23 mouse cellular contexts compared by ENCODE assay signal in genomic region chr5:105993066-105993760, GRCm38 (mm10).
DNase-seq lines count a peak whose midpoint lies in the region; ATAC-seq and TF ChIP-seq lines count a peak whose summit lies in the region.
"Had no signal": no experiment of that assay in that cellular context is flagged by ENCODE, and none has a peak within 500 bp of the region (broad histone marks: within the 10 kb centered on the region; RNA-seq: fewer than 3 reads in every experiment).

No protein-coding gene starts in this region.

- WGBS in hindbrain, postnatal 0 days: 47% methylated on average over 15 of the region's 15 CpGs
- WGBS in hindbrain, embryonic 13.5 days: 70% methylated on average over 15 of the region's 15 CpGs

- peak; percentile 70 for ATAC-seq in hindbrain, postnatal 0 days
- no peak for ATAC-seq in hindbrain, embryonic 13.5 days (ENCODE audit: low FRiP score)
- peak; percentile 77 for ATAC-seq in cerebellum, adult (ENCODE audit: insufficient number of reproducible peaks, low FRiP score, low TSS enrichment)
- ATAC-seq: forebrain, embryonic 16.5 days; intestine, postnatal 0 days had no signal

- H3K27ac ChIP-seq in hindbrain, postnatal 0 days: peak overlapping the region; percentile 15; the same call in 1 of the 2 replicates
- no peak overlapping the region for H3K27ac ChIP-seq in hindbrain, embryonic 13.5 days
- H3K27ac ChIP-seq: embryonic facial prominence, embryonic 15.5 days; heart, adult 2 months; kidney, embryonic 15.5 days; liver, embryonic 13.5 days; midbrain, embryonic 12.5 days; neural tube, embryonic 13.5 days had no signal

- H3K4me2 ChIP-seq in hindbrain, postnatal 0 days (ENCODE audit: low read depth, low read length): no peak overlapping the region
- no peak overlapping the region for H3K4me2 ChIP-seq in hindbrain, embryonic 13.5 days
- H3K4me2 ChIP-seq: embryonic facial prominence, embryonic 15.5 days; kidney, embryonic 15.5 days; liver, embryonic 13.5 days; midbrain, embryonic 12.5 days; neural tube, embryonic 13.5 days had no signal

- no peak for TF ChIP-seq CTCF in hindbrain, postnatal 0 days (IDR thresholded peaks at IDR 0.05; ENCODE audit: low read depth)

- H3K36me3 ChIP-seq in hindbrain, postnatal 0 days (ENCODE audit: insufficient read depth, low read length): no peaks in the 10 kb centered on the region
- H3K36me3 ChIP-seq in hindbrain, embryonic 13.5 days: no peaks in the 10 kb centered on the region
- H3K36me3 ChIP-seq: embryonic facial prominence, embryonic 15.5 days; kidney, embryonic 15.5 days; liver, embryonic 13.5 days; midbrain, embryonic 12.5 days; neural tube, embryonic 13.5 days had no signal

- H3K9me3 ChIP-seq in hindbrain, postnatal 0 days (ENCODE audit: low read length): no peaks in the 10 kb centered on the region
- no peaks in the 10 kb centered on the region for H3K9me3 ChIP-seq in hindbrain, embryonic 13.5 days
- H3K9me3 ChIP-seq: embryonic facial prominence, embryonic 15.5 days; kidney, embryonic 15.5 days; liver, embryonic 13.5 days; neural tube, embryonic 13.5 days had no signal

- DNase-seq in hindbrain, postnatal 0 days (ENCODE audit: low spot score): peak; percentile 68
- DNase-seq in cerebellum, adult 8-10 months: peak; percentile 86
- peak; percentile 90 to 93 for DNase-seq in cerebellum, postnatal 36 days
- no peak for DNase-seq in ovary, postnatal 10 days (ENCODE audit: low spot score)
- DNase-seq in kidney, postnatal 14 days: no peak
- DNase-seq: adrenal gland, adult 2 months; B cell, adult 2 months; gastrocnemius, postnatal 36 days; heart, adult 2 months; heart, postnatal 4 days; liver, embryonic 13.5 days; lung, adult 2 months; lung, postnatal 14 days; thymus, adult 18-20 months had no signal

- H3K4me1 ChIP-seq in hindbrain, postnatal 0 days (ENCODE audit: insufficient read depth, low read length): no peaks in the 10 kb centered on the region
- H3K4me1 ChIP-seq in hindbrain, embryonic 13.5 days (replicated peaks): no peaks in the 10 kb centered on the region
- H3K4me1 ChIP-seq: embryonic facial prominence, embryonic 15.5 days; kidney, embryonic 15.5 days; liver, embryonic 13.5 days; midbrain, embryonic 12.5 days; neural tube, embryonic 13.5 days had no signal

- H3K9ac ChIP-seq in hindbrain, postnatal 0 days (replicated peaks; ENCODE audit: low read length): no peak overlapping the region
- H3K9ac ChIP-seq in hindbrain, embryonic 13.5 days: no peak overlapping the region
- H3K9ac ChIP-seq: embryonic facial prominence, embryonic 15.5 days; kidney, embryonic 15.5 days; liver, embryonic 13.5 days; midbrain, embryonic 12.5 days; neural tube, embryonic 13.5 days had no signal

- H3K27me3 ChIP-seq in hindbrain, postnatal 0 days (ENCODE audit: insufficient read depth, low read length): no peaks in the 10 kb centered on the region
- no peaks in the 10 kb centered on the region for H3K27me3 ChIP-seq in hindbrain, embryonic 13.5 days
- H3K27me3 ChIP-seq: CH12.LX; embryonic facial prominence, embryonic 15.5 days; kidney, embryonic 15.5 days; liver, embryonic 13.5 days; midbrain, embryonic 12.5 days; neural tube, embryonic 13.5 days had no signal

- H3K4me3 ChIP-seq in hindbrain, postnatal 0 days (ENCODE audit: low read length): no peak overlapping the region
- no peak overlapping the region for H3K4me3 ChIP-seq in hindbrain, embryonic 13.5 days
- H3K4me3 ChIP-seq: embryonic facial prominence, embryonic 15.5 days; heart, adult 2 months; kidney, embryonic 15.5 days; liver, embryonic 13.5 days; midbrain, embryonic 12.5 days; neural tube, embryonic 13.5 days had no signal

Comparison
In these comparisons a context has a peak if more than half of its experiments do, and no peak if none do; other contexts are left out.
1. DNase-seq: peak in hindbrain, postnatal 0 days (single experiment), cerebellum, adult 8-10 months (single experiment) and cerebellum, postnatal 36 days (2 of 2); none in ovary, postnatal 10 days (single experiment) and kidney, postnatal 14 days (single experiment).